Mouse (Mus musculus) A20 (cell line): ENCODE measurements at regions not wholly inside any gene's neighbourhood (a gene's known extent, or its start where the extent isn't known, plus 50 kb on each side); places are given as distances from the start of the nearest gene placed in this dataset.

Experiments
- DNase-seq: peaks from one replicate; pipeline ENCODE4 v3.0.0-alpha.2; 2011; ENCODE audit warnings: low read depth, low spot score

DNA sequence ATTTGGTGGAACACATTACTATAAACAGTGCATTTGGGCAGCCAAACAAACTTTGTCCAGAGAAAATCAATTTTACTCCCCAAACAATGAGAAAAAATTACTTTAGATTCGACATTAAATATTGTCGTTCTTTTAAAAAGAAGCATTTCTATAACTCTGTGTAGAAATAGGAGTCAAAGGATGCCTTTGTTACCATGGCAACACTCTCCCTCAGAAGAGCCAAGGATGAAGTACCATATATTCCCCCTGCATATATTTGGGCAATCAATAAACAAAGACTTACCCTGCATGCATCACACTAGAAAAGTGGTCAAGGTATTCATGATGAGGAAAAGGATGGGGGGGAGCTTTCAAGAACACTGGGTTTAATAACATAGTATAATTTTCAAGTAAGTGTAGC is 70.9 kb upstream of the Tenm2 start:
- no peak for DNase-seq
